Mouse (Mus musculus) forebrain, embryonic 12.5 days (tissue): ENCODE data around the gene Zfp961. TPM values are rescaled to one million over a fixed set of nuclear protein-coding genes. Genes with fewer than 3 reads are reported as not detected.

Source experiments
- ATAC-seq: fragments of 200-750 bp; cut with Nextera tagmentation; 2 replicates; pipeline ENCODE4 v1.8.0; 2017; ENCODE audit warnings: moderate TSS enrichment; ENCODE audit not compliant: low FRiP score
- H3K27ac ChIP-seq: fragments of 300-500 bp; sonication (generic); 2 replicates; pipeline ENCODE4 v1.5.1; 2016; ENCODE audit warnings: mild to moderate bottlenecking
- H3K27me3 ChIP-seq: fragments of 300-500 bp; sonication (generic); 2 replicates; pipeline ENCODE4 v1.6.1; 2016; ENCODE audit warnings: mild to moderate bottlenecking
- H3K36me3 ChIP-seq: fragments of 300-500 bp; sonication (generic); replicated peaks from 2 replicates; pipeline ENCODE4 v1.6.1; 2016; ENCODE audit warnings: mild to moderate bottlenecking
- H3K4me1 ChIP-seq: fragments of 300-500 bp; sonication (generic); 2 replicates; pipeline ENCODE4 v1.6.1; 2016
- H3K4me2 ChIP-seq: fragments of 300-500 bp; sonication (generic); 2 replicates; pipeline ENCODE4 v1.6.1; 2016; ENCODE audit warnings: mild to moderate bottlenecking, moderate library complexity
- H3K4me3 ChIP-seq: fragments of 300-500 bp; sonication (generic); replicated peaks from 2 replicates; pipeline ENCODE4 v1.5.1; 2016; ENCODE audit warnings: mild to moderate bottlenecking
- H3K9ac ChIP-seq: fragments of 300-500 bp; sonication (generic); 2 replicates; pipeline ENCODE4 v1.6.1; 2016; ENCODE audit warnings: mild to moderate bottlenecking
- H3K9me3 ChIP-seq: fragments of 300-500 bp; sonication (generic); 2 replicates; pipeline ENCODE4 v1.6.1; 2016
- WGBS: fragments of 180-500 bp; shearing (Covaris S2); methylation state at CpG from one replicate; pipeline ENCODE4 v1.1.7; 2016; 5-methylcytosine and 5-hydroxymethylcytosine counted together
- polyA plus RNA-seq: library from polyadenylated mRNA; unstranded; fragments of >200 nt; fragmentation: Nextera tagmentation; extraction: Ambion mirVana; gene quantifications from 2 replicates; pipeline ENCODE4 v1.2.1, GENCODE M21; 2016

Zfp961 gene
- polyA plus RNA-seq, 1 experiment from 2014 or later: 23.3 TPM

- Histone ChIP-seq H3K4me2 (no peak overlapping the region), H3K9ac (no peak overlapping the region), H3K27me3 (no peaks in the 10 kb centered on the region), H3K9me3 (no peaks in the 10 kb centered on the region), H3K4me1 (no peaks in the 10 kb centered on the region), H3K4me3 (no peak overlapping the region), H3K27ac (no peak overlapping the region), H3K36me3 (no peaks in the 10 kb centered on the region)
- no peak for ATAC-seq
- 77% methylated on average over 1 of the region's 1 CpGs for WGBS
Measured at GRCm38 (mm10) chr8:72042493-72042892, 91.7 kb downstream of the Zfp961 start.

Other genes starting within 250 kb of the Zfp961 start
- 0.36 and 0.72 TPM in 2 replicates for gene B3gnt3, start 249.2 kb upstream of the Zfp961 start, polyA plus RNA-seq
- gene Fcho1, start 225.3 kb upstream of the Zfp961 start, polyA plus RNA-seq: 38.4 and 38.9 TPM in 2 replicates
- gene Zfp709, start 69.0 kb upstream of the Zfp961 start, polyA plus RNA-seq: 6.0 and 8.0 TPM in 2 replicates
- gene Zfp882, start 42.4 kb upstream of the Zfp961 start, polyA plus RNA-seq: 13.0 and 15.0 TPM in 2 replicates
- gene Zfp617, start 42.4 kb upstream of the Zfp961 start, polyA plus RNA-seq: 35.8 and 37.8 TPM in 2 replicates
- 0.35 and 1.6 TPM in 2 replicates for gene Cyp4f18, start 58.6 kb downstream of the Zfp961 start, polyA plus RNA-seq
- not detected in 2 replicates for gene Olfr372, start 90.2 kb downstream of the Zfp961 start, polyA plus RNA-seq
- not detected in 2 replicates for gene Olfr373, start 132.1 kb downstream of the Zfp961 start, polyA plus RNA-seq
- gene Olfr374, start 156.0 kb downstream of the Zfp961 start, polyA plus RNA-seq: 0.04 TPM in 1 of 2 replicates, not detected in the other
- gene Tpm4, start 183.9 kb downstream of the Zfp961 start, polyA plus RNA-seq: 416 and 424 TPM in 2 replicates
- 121 and 127 TPM in 2 replicates for gene Rab8a, start 210.2 kb downstream of the Zfp961 start, polyA plus RNA-seq
- not detected in 2 replicates for gene Hsh2d, start 238.6 kb downstream of the Zfp961 start, polyA plus RNA-seq